Mouse (Mus musculus): ENCODE data around the gene Kcnj16. TPM values are rescaled to one million over a fixed set of nuclear protein-coding genes. Genes with fewer than 3 reads are reported as not detected.

Kcnj16 gene
- polyA plus RNA-seq (2015; fragmentation: Nextera tagmentation; extraction: Ambion mirVana) = 18.8 and 21.4 TPM in 2 replicates

GRCm38 (mm10) chr11:110967762-110968135 lies at the start of gene Kcnj16:
Kcnj16 (plus strand) TSS chr11:110968033.
- peak within 1 kb of the TSS; percentile 24; the same call in 1 of the 2 replicates for H3K4me3 ChIP-seq (replicated peaks; ENCODE audit: low read depth, low read length)
- WGBS = 34% methylated on average over 4 of the region's 4 CpGs
- peak; percentile 21; the same call in 1 of the 2 replicates for TF ChIP-seq CTCF (IDR thresholded peaks at IDR 0.05; ENCODE audit: low read depth)
- H3K27me3 ChIP-seq (ENCODE audit: insufficient read depth, low read length) = no peaks in the 10 kb centered on the region
- no peaks in the 10 kb centered on the region for H3K9me3 ChIP-seq (replicated peaks; ENCODE audit: low read length)
- peaks cover 9% of the 10 kb centered on the region; the same call in 1 of the 2 replicates for H3K4me1 ChIP-seq (replicated peaks; ENCODE audit: insufficient read depth, low read length)
- H3K9ac ChIP-seq (ENCODE audit: low read depth, low read length) = no peak within 1 kb of the TSS
- H3K36me3 ChIP-seq (ENCODE audit: insufficient read depth, low read length) = no peaks in the 10 kb centered on the region
- peak; percentile 94 for ATAC-seq (replicated peaks; ENCODE audit: low FRiP score, low read depth)
- H3K27ac ChIP-seq = peak within 1 kb of the TSS; percentile 84
- H3K4me2 ChIP-seq (ENCODE audit: low read length) = peak within 1 kb of the TSS; percentile 44
- DNase-seq (ENCODE audit: low spot score) = peak; percentile 77

GRCm38 (mm10) chr11:110918808-110919465 lies 48.9 kb upstream of the Kcnj16 start:
- Histone ChIP-seq H3K27ac (no peak overlapping the region), H3K9me3 (replicated peaks; ENCODE audit: low read length) (no peaks in the 10 kb centered on the region), H3K4me1 (replicated peaks; ENCODE audit: insufficient read depth, low read length) (no peaks in the 10 kb centered on the region), H3K9ac (ENCODE audit: low read depth, low read length) (no peak overlapping the region), H3K36me3 (ENCODE audit: insufficient read depth, low read length) (no peaks in the 10 kb centered on the region), H3K4me3 (replicated peaks; ENCODE audit: low read depth, low read length) (no peak overlapping the region), H3K27me3 (ENCODE audit: insufficient read depth, low read length) (no peaks in the 10 kb centered on the region), H3K4me2 (ENCODE audit: low read length) (no peak overlapping the region)
- ATAC-seq (replicated peaks; ENCODE audit: low FRiP score, low read depth) = no peak
- no peak for DNase-seq (ENCODE audit: low spot score)
- 71% methylated on average over 5 of the region's 5 CpGs for WGBS
- no peak for TF ChIP-seq CTCF (IDR thresholded peaks at IDR 0.05; ENCODE audit: low read depth)

- 64% methylated on average over 3 of the region's 3 CpGs for WGBS
- Histone ChIP-seq H3K27me3 (ENCODE audit: insufficient read depth, low read length) (no peaks in the 10 kb centered on the region), H3K4me3 (replicated peaks; ENCODE audit: low read depth, low read length) (no peak overlapping the region), H3K9me3 (replicated peaks; ENCODE audit: low read length) (no peaks in the 10 kb centered on the region), H3K36me3 (ENCODE audit: insufficient read depth, low read length) (no peaks in the 10 kb centered on the region), H3K4me1 (replicated peaks; ENCODE audit: insufficient read depth, low read length) (no peaks in the 10 kb centered on the region), H3K4me2 (ENCODE audit: low read length) (no peak overlapping the region), H3K9ac (ENCODE audit: low read depth, low read length) (no peak overlapping the region), H3K27ac (no peak overlapping the region)
- no peak for DNase-seq (ENCODE audit: low spot score)
- ATAC-seq (replicated peaks; ENCODE audit: low FRiP score, low read depth) = no peak
- TF ChIP-seq CTCF (IDR thresholded peaks at IDR 0.05; ENCODE audit: low read depth) = no peak
Measured at GRCm38 (mm10) chr11:110935699-110936098, 32.1 kb upstream of the Kcnj16 start.

- TF ChIP-seq CTCF (IDR thresholded peaks at IDR 0.05; ENCODE audit: low read depth) = no peak
- Histone ChIP-seq H3K4me2 (ENCODE audit: low read length) (no peak overlapping the region), H3K36me3 (ENCODE audit: insufficient read depth, low read length) (no peaks in the 10 kb centered on the region)
Measured at GRCm38 (mm10) chr11:110942280-110942679, 25.6 kb upstream of the Kcnj16 start.

GRCm38 (mm10) chr11:110942695-110943135 lies 25.1 kb upstream of the Kcnj16 start:
- Histone ChIP-seq H3K4me3 (replicated peaks; ENCODE audit: low read depth, low read length) (no peak overlapping the region), H3K4me1 (replicated peaks; ENCODE audit: insufficient read depth, low read length) (no peaks in the 10 kb centered on the region), H3K27ac (no peak overlapping the region), H3K36me3 (ENCODE audit: insufficient read depth, low read length) (no peaks in the 10 kb centered on the region), H3K4me2 (ENCODE audit: low read length) (no peak overlapping the region), H3K9ac (ENCODE audit: low read depth, low read length) (no peak overlapping the region), H3K27me3 (ENCODE audit: insufficient read depth, low read length) (no peaks in the 10 kb centered on the region), H3K9me3 (replicated peaks; ENCODE audit: low read length) (no peaks in the 10 kb centered on the region)
- no peak for TF ChIP-seq CTCF (IDR thresholded peaks at IDR 0.05; ENCODE audit: low read depth)
- WGBS = 24% methylated on average over 6 of the region's 6 CpGs
- DNase-seq (ENCODE audit: low spot score) (peak; percentile 46), ATAC-seq (replicated peaks; ENCODE audit: low FRiP score, low read depth) (no peak)

More at GRCm38 (mm10) chr11:110942280-110942679, 25.6 kb upstream of the Kcnj16 start:
- Histone ChIP-seq H3K27ac (no peak overlapping the region), H3K9ac (ENCODE audit: low read depth, low read length) (no peak overlapping the region), H3K4me3 (replicated peaks; ENCODE audit: low read depth, low read length) (no peak overlapping the region), H3K9me3 (replicated peaks; ENCODE audit: low read length) (no peaks in the 10 kb centered on the region), H3K4me1 (replicated peaks; ENCODE audit: insufficient read depth, low read length) (no peaks in the 10 kb centered on the region), H3K27me3 (ENCODE audit: insufficient read depth, low read length) (no peaks in the 10 kb centered on the region)
- no peak for DNase-seq (ENCODE audit: low spot score)
- WGBS = 13% methylated on average over 3 of the region's 3 CpGs
- ATAC-seq (replicated peaks; ENCODE audit: low FRiP score, low read depth) = no peak

GRCm38 (mm10) chr11:110956665-110957064 lies 11.2 kb upstream of the Kcnj16 start:
- no peak overlapping the region; the same call in 1 of the 2 replicates for H3K4me2 ChIP-seq (ENCODE audit: low read length)
- TF ChIP-seq CTCF (IDR thresholded peaks at IDR 0.05; ENCODE audit: low read depth) = no peak
- H3K4me1 ChIP-seq (replicated peaks; ENCODE audit: insufficient read depth, low read length) = peaks cover 3% of the 10 kb centered on the region; the same call in 1 of the 2 replicates
- H3K4me3 ChIP-seq (replicated peaks; ENCODE audit: low read depth, low read length) = no peak overlapping the region
- no peaks in the 10 kb centered on the region for H3K36me3 ChIP-seq (ENCODE audit: insufficient read depth, low read length)
- DNase-seq (ENCODE audit: low spot score) = no peak
- 25% methylated on average over 7 of the region's 7 CpGs for WGBS
- ATAC-seq (replicated peaks; ENCODE audit: low FRiP score, low read depth) = no peak
- no peaks in the 10 kb centered on the region for H3K27me3 ChIP-seq (ENCODE audit: insufficient read depth, low read length)
- no peaks in the 10 kb centered on the region for H3K9me3 ChIP-seq (replicated peaks; ENCODE audit: low read length)
- no peak overlapping the region for H3K9ac ChIP-seq (ENCODE audit: low read depth, low read length)
- H3K27ac ChIP-seq = no peak overlapping the region

All from kidney, postnatal 0 days (tissue).